Mouse (Mus musculus) intestine, embryonic 16.5 days (tissue): Measurements from ENCODE around the gene Gm17402. TPM values are rescaled to one million over a fixed set of nuclear protein-coding genes. Genes with fewer than 3 reads are reported as not detected.
A peak's percentile ranks its signal among the peaks of the same experiment; 100 is the strongest.

Experiments used
- ATAC-seq: fragments of 200-750 bp; cut with Nextera tagmentation; 2 replicates; pipeline ENCODE4 v1.8.0; 2017; ENCODE audit warnings: moderate TSS enrichment, moderate library complexity
- H3K27ac ChIP-seq: fragments of 300-500 bp; sonication (generic); 2 replicates; pipeline ENCODE4 v1.5.1; 2014; ENCODE audit warnings: mild to moderate bottlenecking, low read length
- H3K27me3 ChIP-seq: fragments of 300-500 bp; sonication (generic); replicated peaks from 2 replicates; pipeline ENCODE4 v1.6.1; 2014; ENCODE audit warnings: low read length, control low read depth, mixed read lengths; ENCODE audit not compliant: control insufficient read depth, insufficient read depth
- H3K36me3 ChIP-seq: fragments of 300-500 bp; sonication (generic); 2 replicates; pipeline ENCODE4 v1.6.1; 2014; ENCODE audit warnings: low read length, control low read depth; ENCODE audit not compliant: control insufficient read depth, insufficient read depth
- H3K4me1 ChIP-seq: fragments of 300-500 bp; sonication (generic); 2 replicates; pipeline ENCODE4 v1.6.1; 2014; ENCODE audit warnings: low read length, control low read depth, mixed read lengths; ENCODE audit not compliant: control insufficient read depth, insufficient read depth
- H3K4me2 ChIP-seq: fragments of 300-500 bp; sonication (generic); 2 replicates; pipeline ENCODE4 v1.6.1; 2014; ENCODE audit warnings: low read depth, low read length, control low read depth
- H3K4me3 ChIP-seq: fragments of 300-500 bp; sonication (generic); 2 replicates; pipeline ENCODE4 v1.5.1; 2014; ENCODE audit warnings: mild to moderate bottlenecking, low read length
- H3K9ac ChIP-seq: fragments of 300-500 bp; sonication (generic); 2 replicates; pipeline ENCODE4 v1.6.1; 2014; ENCODE audit warnings: low read depth, low read length
- H3K9me3 ChIP-seq: fragments of 300-500 bp; sonication (generic); 2 replicates; pipeline ENCODE4 v1.6.1; 2016; ENCODE audit warnings: low read length, control low read depth; ENCODE audit not compliant: control insufficient read depth
- WGBS: fragments of 180-500 bp; shearing (Covaris S2); extraction: QIAGEN DNeasy Blood & Tissue Kit; methylation state at CpG from one replicate; pipeline ENCODE4 v1.1.7; 2014; 5-methylcytosine and 5-hydroxymethylcytosine counted together
- polyA plus RNA-seq: library from polyadenylated mRNA; unstranded; fragments of >200 nt; fragmentation: Nextera tagmentation; extraction: Ambion mirVana; gene quantifications from 2 replicates; pipeline ENCODE4 v1.2.1, GENCODE M21; 2015

The Gm17402 gene
- polyA plus RNA-seq: not detected in 2 replicates

- WGBS: 45% methylated on average over 3 of the region's 3 CpGs
- H3K4me3 ChIP-seq: peak within 1 kb of the TSS; percentile 53
- peak within 1 kb of the TSS; percentile 61 for H3K9ac ChIP-seq
Measured at GRCm38 (mm10) chr3:67375063-67375462, at the start of gene Gm17402. TSS of gene Gm17402 (minus strand) at chr3:67375163.

GRCm38 (mm10) chr3:67378215-67378614, 3.3 kb upstream of the Gm17402 start:
- no peak overlapping the region for H3K9ac ChIP-seq
- no peak overlapping the region for H3K4me3 ChIP-seq
- no peak overlapping the region for H3K4me2 ChIP-seq
- H3K4me1 ChIP-seq: no peaks in the 10 kb centered on the region
- H3K36me3 ChIP-seq: no peaks in the 10 kb centered on the region
- H3K27me3 ChIP-seq: 0 out of 2 replicates have a peak, but pooled peaks cover 3% of the 10 kb centered on the region
- no peaks in the 10 kb centered on the region for H3K9me3 ChIP-seq
- no peak overlapping the region for H3K27ac ChIP-seq
- ATAC-seq: no peak

More at GRCm38 (mm10) chr3:67375063-67375462, at the start of gene Gm17402:
- ATAC-seq: no peak
- no peaks in the 10 kb centered on the region for H3K36me3 ChIP-seq
- no peaks in the 10 kb centered on the region for H3K9me3 ChIP-seq
- no peaks in the 10 kb centered on the region for H3K4me1 ChIP-seq
- no peak within 1 kb of the TSS for H3K27ac ChIP-seq
- 0 out of 2 replicates have a peak, but pooled peaks cover 3% of the 10 kb centered on the region for H3K27me3 ChIP-seq
- H3K4me2 ChIP-seq: peak within 1 kb of the TSS; percentile 91

- H3K4me1 ChIP-seq: no peaks in the 10 kb centered on the region
- no peaks in the 10 kb centered on the region for H3K9me3 ChIP-seq
- peak; percentile 43 for ATAC-seq
- no peaks in the 10 kb centered on the region for H3K36me3 ChIP-seq
- peak overlapping the region; percentile 53 for H3K4me3 ChIP-seq
- peak overlapping the region; percentile 61 for H3K9ac ChIP-seq
- 40% methylated on average over 7 of the region's 7 CpGs for WGBS
- 0 out of 2 replicates have a peak, but pooled peaks cover 3% of the 10 kb centered on the region for H3K27me3 ChIP-seq
- no peak overlapping the region for H3K27ac ChIP-seq
- peak overlapping the region; percentile 91 for H3K4me2 ChIP-seq
Measured at GRCm38 (mm10) chr3:67374360-67374778, 594 bp downstream of the Gm17402 start.

GRCm38 (mm10) chr3:67373872-67374271, 1.1 kb downstream of the Gm17402 start, which contains the start of gene Mlf1:
TSS of gene Mlf1 (plus strand) at chr3:67374097.
- peak; percentile 100 for ATAC-seq
- Histone ChIP-seq H3K9ac (peak within 1 kb of the TSS; percentile 61), H3K4me2 (peak within 1 kb of the TSS; percentile 91), H3K36me3 (no peaks in the 10 kb centered on the region), H3K27me3 (0 out of 2 replicates have a peak, but pooled peaks cover 3% of the 10 kb centered on the region), H3K9me3 (no peaks in the 10 kb centered on the region), H3K4me1 (no peaks in the 10 kb centered on the region), H3K27ac (no peak within 1 kb of the TSS), H3K4me3 (peak within 1 kb of the TSS; percentile 53)
- under 1% methylated on average over 35 of the region's 35 CpGs for WGBS

GRCm38 (mm10) chr3:67372781-67373180, 2.2 kb downstream of the Gm17402 start:
- H3K4me2 ChIP-seq: no peak overlapping the region
- H3K27ac ChIP-seq: no peak overlapping the region
- no peak overlapping the region for H3K9ac ChIP-seq
- ATAC-seq: no peak
- 0 out of 2 replicates have a peak, but pooled peaks cover 3% of the 10 kb centered on the region for H3K27me3 ChIP-seq
- H3K9me3 ChIP-seq: no peaks in the 10 kb centered on the region
- WGBS: 49% methylated on average over 5 of the region's 5 CpGs
- no peak overlapping the region for H3K4me3 ChIP-seq
- no peaks in the 10 kb centered on the region for H3K4me1 ChIP-seq
- H3K36me3 ChIP-seq: no peaks in the 10 kb centered on the region

GRCm38 (mm10) chr3:67372194-67372593, 2.8 kb downstream of the Gm17402 start:
- Histone ChIP-seq H3K27ac (no peak overlapping the region), H3K27me3 (0 out of 2 replicates have a peak, but pooled peaks cover 3% of the 10 kb centered on the region), H3K9me3 (no peaks in the 10 kb centered on the region), H3K4me1 (no peaks in the 10 kb centered on the region), H3K36me3 (no peaks in the 10 kb centered on the region), H3K4me3 (no peak overlapping the region), H3K9ac (no peak overlapping the region), H3K4me2 (no peak overlapping the region)
- 79% methylated on average over 4 of the region's 4 CpGs for WGBS
- ATAC-seq: no peak

GRCm38 (mm10) chr3:67369407-67370079, 5.4 kb downstream of the Gm17402 start:
- no peaks in the 10 kb centered on the region for H3K9me3 ChIP-seq
- WGBS: 82% methylated on average over 5 of the region's 5 CpGs
- no peak overlapping the region for H3K9ac ChIP-seq
- H3K36me3 ChIP-seq: no peaks in the 10 kb centered on the region
- no peak overlapping the region for H3K27ac ChIP-seq
- ATAC-seq: no peak
- no peak overlapping the region for H3K4me2 ChIP-seq
- H3K4me3 ChIP-seq: no peak overlapping the region
- H3K4me1 ChIP-seq: no peaks in the 10 kb centered on the region
- H3K27me3 ChIP-seq: 0 out of 2 replicates have a peak, but pooled peaks cover 2% of the 10 kb centered on the region

- Histone ChIP-seq H3K36me3 (no peaks in the 10 kb centered on the region), H3K4me2 (no peak overlapping the region), H3K27me3 (no peaks in the 10 kb centered on the region)
Measured at GRCm38 (mm10) chr3:67367481-67367880, 7.5 kb downstream of the Gm17402 start.

GRCm38 (mm10) chr3:67366087-67366892, 8.7 kb downstream of the Gm17402 start:
- WGBS: 72% methylated on average over 4 of the region's 4 CpGs
- no peaks in the 10 kb centered on the region for H3K9me3 ChIP-seq
- no peaks in the 10 kb centered on the region for H3K27me3 ChIP-seq
- ATAC-seq: no peak
- no peak overlapping the region for H3K4me3 ChIP-seq
- no peak overlapping the region for H3K4me2 ChIP-seq
- no peaks in the 10 kb centered on the region for H3K4me1 ChIP-seq
- H3K9ac ChIP-seq: no peak overlapping the region
- H3K27ac ChIP-seq: no peak overlapping the region
- H3K36me3 ChIP-seq: no peaks in the 10 kb centered on the region

More at GRCm38 (mm10) chr3:67367481-67367880, 7.5 kb downstream of the Gm17402 start:
- Histone ChIP-seq H3K27ac (no peak overlapping the region), H3K9ac (no peak overlapping the region), H3K4me3 (no peak overlapping the region), H3K4me1 (no peaks in the 10 kb centered on the region), H3K9me3 (no peaks in the 10 kb centered on the region)
- no peak for ATAC-seq
- 85% methylated on average over 6 of the region's 6 CpGs for WGBS
